Mouse (Mus musculus): Measurements from ENCODE around the gene Mettl13. TPM values are rescaled to one million over a fixed set of nuclear protein-coding genes. Genes with fewer than 3 reads are reported as not detected.
A peak's percentile ranks its signal among the peaks of the same experiment; 100 is the strongest.

Mettl13 gene
- polyA plus RNA-seq, 1 experiment from 2014 or later: 16.6 TPM

GRCm38 (mm10) chr1:162548917-162549613 is 714 bp upstream of the Mettl13 start:
- Histone ChIP-seq H3K27ac (ENCODE audit: low read depth) (peak overlapping the region; percentile 36), H3K4me2 (ENCODE audit: low read length) (peak overlapping the region; percentile 95), H3K4me3 (ENCODE audit: low read depth, low read length) (peak overlapping the region; percentile 62), H3K9ac (ENCODE audit: low read length) (peak overlapping the region; percentile 75), H3K4me1 (replicated peaks; ENCODE audit: control insufficient read depth, insufficient read depth, low read length) (peaks cover 12% of the 10 kb centered on the region; the same call in 1 of the 2 replicates), H3K36me3 (ENCODE audit: control insufficient read depth, insufficient read depth, low read length) (peaks cover 23% of the 10 kb centered on the region), H3K27me3 (replicated peaks; ENCODE audit: control insufficient read depth, insufficient read depth, low read length) (no peaks in the 10 kb centered on the region), H3K9me3 (ENCODE audit: control insufficient read depth, low read length) (no peaks in the 10 kb centered on the region)
- 67% methylated on average over 10 of the region's 10 CpGs for WGBS
- DNase-seq (ENCODE audit: low spot score) (no peak), ATAC-seq (replicated peaks; ENCODE audit: low FRiP score, low TSS enrichment, low read depth) (no peak)

GRCm38 (mm10) chr1:162547607-162548006 is 744 bp downstream of the Mettl13 start:
- ATAC-seq (replicated peaks; ENCODE audit: low FRiP score, low TSS enrichment, low read depth): no peak
- Histone ChIP-seq H3K27ac (ENCODE audit: low read depth) (no peak overlapping the region), H3K4me1 (replicated peaks; ENCODE audit: control insufficient read depth, insufficient read depth, low read length) (peaks cover 12% of the 10 kb centered on the region; the same call in 1 of the 2 replicates), H3K4me3 (ENCODE audit: low read depth, low read length) (peak overlapping the region; percentile 62), H3K9ac (ENCODE audit: low read length) (peak overlapping the region; percentile 75), H3K36me3 (ENCODE audit: control insufficient read depth, insufficient read depth, low read length) (peaks cover 38% of the 10 kb centered on the region), H3K27me3 (replicated peaks; ENCODE audit: control insufficient read depth, insufficient read depth, low read length) (no peaks in the 10 kb centered on the region), H3K9me3 (ENCODE audit: control insufficient read depth, low read length) (no peaks in the 10 kb centered on the region), H3K4me2 (ENCODE audit: low read length) (peak overlapping the region; percentile 95)
- no peak for DNase-seq (ENCODE audit: low spot score)
- WGBS: 7% methylated on average over 10 of the region's 10 CpGs

- Histone ChIP-seq H3K36me3 (ENCODE audit: control insufficient read depth, insufficient read depth, low read length) (peaks cover 77% of the 10 kb centered on the region), H3K4me1 (replicated peaks; ENCODE audit: control insufficient read depth, insufficient read depth, low read length) (peaks cover 12% of the 10 kb centered on the region; the same call in 1 of the 2 replicates), H3K9me3 (ENCODE audit: control insufficient read depth, low read length) (no peaks in the 10 kb centered on the region), H3K4me2 (ENCODE audit: low read length) (no peak overlapping the region), H3K27ac (ENCODE audit: low read depth) (no peak overlapping the region), H3K9ac (ENCODE audit: low read length) (no peak overlapping the region), H3K4me3 (ENCODE audit: low read depth, low read length) (no peak overlapping the region), H3K27me3 (replicated peaks; ENCODE audit: control insufficient read depth, insufficient read depth, low read length) (no peaks in the 10 kb centered on the region)
- DNase-seq (ENCODE audit: low spot score) (no peak), ATAC-seq (replicated peaks; ENCODE audit: low FRiP score, low TSS enrichment, low read depth) (no peak)
- WGBS: 74% methylated on average over 1 of the region's 1 CpGs
Observed at GRCm38 (mm10) chr1:162543231-162543630, 5.1 kb downstream of the Mettl13 start.

- 93% methylated on average over 14 of the region's 14 CpGs for WGBS
- H3K36me3 ChIP-seq (ENCODE audit: control insufficient read depth, insufficient read depth, low read length): peaks cover 63% of the 10 kb centered on the region
- H3K9me3 ChIP-seq (ENCODE audit: control insufficient read depth, low read length): no peaks in the 10 kb centered on the region
- ATAC-seq (replicated peaks; ENCODE audit: low FRiP score, low TSS enrichment, low read depth) (no peak), DNase-seq (ENCODE audit: low spot score) (no peak)
- no peak overlapping the region for H3K27ac ChIP-seq (ENCODE audit: low read depth)
- H3K4me3 ChIP-seq (ENCODE audit: low read depth, low read length): no peak overlapping the region
- H3K9ac ChIP-seq (ENCODE audit: low read length): no peak overlapping the region
- H3K4me2 ChIP-seq (ENCODE audit: low read length): no peak overlapping the region
- no peaks in the 10 kb centered on the region for H3K4me1 ChIP-seq (replicated peaks; ENCODE audit: control insufficient read depth, insufficient read depth, low read length)
- H3K27me3 ChIP-seq (replicated peaks; ENCODE audit: control insufficient read depth, insufficient read depth, low read length): no peaks in the 10 kb centered on the region
Observed at GRCm38 (mm10) chr1:162533766-162534560, 14.4 kb downstream of the Mettl13 start.

GRCm38 (mm10) chr1:162532330-162532729 is 16.0 kb downstream of the Mettl13 start:
- H3K4me2 ChIP-seq (ENCODE audit: low read length): no peak overlapping the region
- no peak overlapping the region for H3K27ac ChIP-seq (ENCODE audit: low read depth)
- H3K4me3 ChIP-seq (ENCODE audit: low read depth, low read length): no peak overlapping the region
- H3K36me3 ChIP-seq (ENCODE audit: control insufficient read depth, insufficient read depth, low read length): peaks cover 52% of the 10 kb centered on the region
- 56% methylated on average over 4 of the region's 4 CpGs for WGBS
- ATAC-seq (replicated peaks; ENCODE audit: low FRiP score, low TSS enrichment, low read depth) (no peak), DNase-seq (ENCODE audit: low spot score) (no peak)
- H3K9me3 ChIP-seq (ENCODE audit: control insufficient read depth, low read length): no peaks in the 10 kb centered on the region
- H3K27me3 ChIP-seq (replicated peaks; ENCODE audit: control insufficient read depth, insufficient read depth, low read length): no peaks in the 10 kb centered on the region
- no peak overlapping the region for H3K9ac ChIP-seq (ENCODE audit: low read length)
- H3K4me1 ChIP-seq (replicated peaks; ENCODE audit: control insufficient read depth, insufficient read depth, low read length): no peaks in the 10 kb centered on the region

- ATAC-seq (replicated peaks; ENCODE audit: low FRiP score, low TSS enrichment, low read depth) (0 out of 2 replicates have a peak, but pooled peaks have one; percentile 15), DNase-seq (ENCODE audit: low spot score) (no peak)
- peaks cover 44% of the 10 kb centered on the region for H3K36me3 ChIP-seq (ENCODE audit: control insufficient read depth, insufficient read depth, low read length)
- 73% methylated on average over 4 of the region's 4 CpGs for WGBS
- H3K4me1 ChIP-seq (replicated peaks; ENCODE audit: control insufficient read depth, insufficient read depth, low read length): no peaks in the 10 kb centered on the region
- no peak overlapping the region for H3K4me3 ChIP-seq (ENCODE audit: low read depth, low read length)
- no peak overlapping the region for H3K4me2 ChIP-seq (ENCODE audit: low read length)
- no peaks in the 10 kb centered on the region for H3K27me3 ChIP-seq (replicated peaks; ENCODE audit: control insufficient read depth, insufficient read depth, low read length)
- no peaks in the 10 kb centered on the region for H3K9me3 ChIP-seq (ENCODE audit: control insufficient read depth, low read length)
- no peak overlapping the region for H3K9ac ChIP-seq (ENCODE audit: low read length)
- H3K27ac ChIP-seq (ENCODE audit: low read depth): no peak overlapping the region
Observed at GRCm38 (mm10) chr1:162531584-162531983, 16.8 kb downstream of the Mettl13 start.

- no peaks in the 10 kb centered on the region for H3K27me3 ChIP-seq (replicated peaks; ENCODE audit: control insufficient read depth, insufficient read depth, low read length)
- H3K9me3 ChIP-seq (ENCODE audit: control insufficient read depth, low read length): no peaks in the 10 kb centered on the region
- no peak overlapping the region for H3K4me2 ChIP-seq (ENCODE audit: low read length)
- H3K4me1 ChIP-seq (replicated peaks; ENCODE audit: control insufficient read depth, insufficient read depth, low read length): no peaks in the 10 kb centered on the region
- DNase-seq (ENCODE audit: low spot score) (no peak), ATAC-seq (replicated peaks; ENCODE audit: low FRiP score, low TSS enrichment, low read depth) (no peak)
- H3K36me3 ChIP-seq (ENCODE audit: control insufficient read depth, insufficient read depth, low read length): peaks cover 35% of the 10 kb centered on the region
- H3K27ac ChIP-seq (ENCODE audit: low read depth): no peak overlapping the region
- H3K4me3 ChIP-seq (ENCODE audit: low read depth, low read length): no peak overlapping the region
- no peak overlapping the region for H3K9ac ChIP-seq (ENCODE audit: low read length)
- WGBS: 86% methylated on average over 1 of the region's 1 CpGs
Observed at GRCm38 (mm10) chr1:162530666-162531065, 17.7 kb downstream of the Mettl13 start.

- no peaks in the 10 kb centered on the region for H3K4me1 ChIP-seq (replicated peaks; ENCODE audit: control insufficient read depth, insufficient read depth, low read length)
- 65% methylated on average over 2 of the region's 2 CpGs for WGBS
- peaks cover 25% of the 10 kb centered on the region for H3K36me3 ChIP-seq (ENCODE audit: control insufficient read depth, insufficient read depth, low read length)
- no peaks in the 10 kb centered on the region for H3K9me3 ChIP-seq (ENCODE audit: control insufficient read depth, low read length)
- no peak overlapping the region for H3K27ac ChIP-seq (ENCODE audit: low read depth)
- no peak overlapping the region for H3K4me3 ChIP-seq (ENCODE audit: low read depth, low read length)
- no peak overlapping the region for H3K4me2 ChIP-seq (ENCODE audit: low read length)
- DNase-seq (ENCODE audit: low spot score) (no peak), ATAC-seq (replicated peaks; ENCODE audit: low FRiP score, low TSS enrichment, low read depth) (no peak)
- no peak overlapping the region for H3K9ac ChIP-seq (ENCODE audit: low read length)
- H3K27me3 ChIP-seq (replicated peaks; ENCODE audit: control insufficient read depth, insufficient read depth, low read length): no peaks in the 10 kb centered on the region
Observed at GRCm38 (mm10) chr1:162529651-162530050, 18.7 kb downstream of the Mettl13 start.

All from intestine, embryonic 14.5 days (tissue).